Mouse (Mus musculus) lung, postnatal 25 days (tissue): ENCODE measurements at regions not wholly inside any gene's neighbourhood (a gene's known extent, or its start where the extent isn't known, plus 50 kb on each side); places are given as distances from the start of the nearest gene placed in this dataset.
"Not testable (repeated sequence)": the region's sequence is repeated elsewhere in the genome, so short reads cannot be mapped to it uniquely, and the experiment has no call there.

Experiments
- DNase-seq: peaks from one replicate; pipeline ENCODE4 v3.0.0; 2022; ENCODE audit warnings: low spot score

DNA sequence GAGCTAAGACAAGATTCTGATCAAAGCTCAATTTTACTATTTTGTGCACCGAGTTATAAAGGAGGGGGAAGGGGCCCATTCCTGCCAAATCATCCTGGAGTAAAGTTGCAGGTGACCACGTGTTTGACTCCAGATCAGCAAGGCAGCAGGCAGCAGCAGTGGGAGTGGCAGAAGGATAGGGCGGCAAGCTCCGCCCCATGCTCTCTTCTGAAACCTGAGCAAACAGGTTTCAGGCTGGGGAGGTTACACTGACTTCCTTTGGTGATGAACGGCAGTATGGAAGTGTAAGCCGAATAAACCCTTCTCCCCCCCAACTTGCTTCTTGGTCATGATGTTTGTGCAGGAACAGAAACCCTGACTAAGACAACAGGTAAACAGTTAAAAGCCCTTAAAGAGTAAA, 479.0 kb downstream of the Inhba start:
- not testable (repeated sequence) for DNase-seq

- DNase-seq, result no peak
These were observed 486.4 kb downstream of the Inhba start for GRCm38 (mm10) chr13:16498052-16498451.

GRCm38 (mm10) chr13:16512876-16513275, 501.2 kb downstream of the Inhba start:
- DNase-seq, result no peak

- no peak for DNase-seq
These were observed 503.5 kb downstream of the Inhba start for GRCm38 (mm10) chr13:16515195-16515594.

DNA sequence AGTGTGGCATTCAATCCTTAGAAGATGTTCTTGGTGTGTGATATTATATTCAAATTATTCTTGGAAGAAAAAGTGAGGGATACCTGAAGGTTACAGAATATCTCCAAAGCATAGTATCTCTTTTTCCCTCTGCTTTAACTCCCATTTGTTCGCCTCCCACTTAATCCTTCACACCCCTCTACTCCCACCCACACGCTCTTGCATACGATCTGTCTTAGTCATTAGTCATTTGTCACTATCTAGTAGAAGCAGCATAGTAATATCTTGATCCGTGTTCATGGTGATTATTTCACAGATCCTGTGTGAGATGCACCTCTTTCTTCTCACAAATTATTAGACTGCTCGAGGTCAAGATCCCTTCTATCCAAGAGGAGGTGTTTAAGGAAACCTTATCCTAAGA, 517.4 kb downstream of the Inhba start:
- DNase-seq, result no peak

- no peak for DNase-seq
These were observed 532.1 kb downstream of the Inhba start for GRCm38 (mm10) chr13:16543771-16544170.

DNA sequence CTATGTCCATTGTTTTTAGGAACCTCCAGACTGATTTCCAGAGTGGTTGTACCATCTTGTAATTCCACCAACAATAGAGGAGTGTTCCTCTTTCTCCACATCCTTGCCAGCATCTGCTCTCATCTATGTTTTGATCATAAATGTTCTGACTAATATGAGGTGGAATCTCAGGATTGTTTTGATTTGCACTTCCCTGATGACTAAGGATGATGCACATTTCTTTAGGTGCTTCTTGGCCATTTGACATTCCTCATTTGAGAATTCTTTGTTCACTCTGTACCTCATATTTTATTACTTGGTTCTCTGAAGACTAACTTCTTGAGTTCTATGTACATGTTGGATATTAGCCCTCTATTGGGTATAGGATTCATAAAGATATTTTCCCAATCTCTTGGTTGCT, 538.4 kb downstream of the Inhba start:
- no peak for DNase-seq

GRCm38 (mm10) chr13:16564988-16565387, 553.3 kb downstream of the Inhba start:
- DNase-seq, result no peak

DNA sequence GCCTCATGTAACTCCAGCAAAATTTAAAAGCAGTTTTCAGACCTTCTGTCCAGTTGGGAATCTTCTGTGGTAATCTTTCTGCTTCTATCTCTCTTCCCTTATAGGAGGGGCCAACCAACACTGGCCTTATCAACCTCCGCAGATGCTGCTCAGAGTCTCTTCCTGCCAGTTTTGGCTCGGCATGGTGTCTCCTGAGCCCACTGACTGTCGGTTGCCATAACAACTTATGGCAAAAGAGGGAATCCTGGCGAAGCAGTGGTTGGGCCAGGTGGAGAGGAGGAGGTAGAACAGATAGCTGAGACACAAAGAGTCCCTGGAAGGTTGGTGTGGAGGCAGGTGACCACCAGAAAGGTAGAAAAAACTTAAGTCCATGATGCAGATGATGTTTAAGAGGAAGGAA, 562.4 kb downstream of the Inhba start:
- DNase-seq, result no peak

DNA sequence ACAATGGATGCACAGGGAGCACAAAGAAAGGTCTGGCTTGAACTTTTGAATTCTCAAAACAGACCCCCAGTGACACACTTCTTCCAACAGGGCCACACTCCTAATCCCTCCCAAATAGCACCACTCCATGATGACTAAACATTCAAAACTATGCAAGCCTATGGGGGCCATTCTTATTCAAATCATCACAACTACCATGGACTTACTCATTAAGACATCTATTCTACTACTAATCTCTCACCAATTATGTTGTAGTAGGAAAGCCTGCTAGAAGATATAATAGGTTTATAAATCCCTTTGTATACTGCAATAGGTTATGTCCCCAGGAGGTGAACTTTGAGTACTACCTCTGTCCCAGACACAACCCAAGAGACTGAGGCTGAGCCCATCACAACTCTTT, 574.6 kb downstream of the Inhba start:
- no peak for DNase-seq

DNA sequence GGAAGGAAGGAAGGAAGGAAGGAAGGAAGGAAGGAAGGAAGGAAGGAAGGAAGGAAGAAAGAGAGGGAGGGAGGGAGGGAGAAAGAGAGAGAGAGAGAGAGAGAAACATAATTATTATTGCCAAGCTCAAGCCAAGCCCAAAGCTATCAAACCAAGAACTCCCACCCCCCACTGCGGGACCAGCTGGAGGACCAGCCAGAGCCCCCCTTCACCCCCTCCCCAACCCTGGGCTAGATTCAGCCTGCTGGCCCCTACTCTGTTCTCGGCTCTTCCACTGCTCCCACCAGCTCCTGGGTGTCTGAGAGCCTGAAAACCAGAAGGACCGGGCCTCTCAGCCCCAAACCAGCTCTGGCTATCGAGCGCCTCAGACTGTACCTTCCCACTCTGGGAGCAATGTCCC, 608.1 kb downstream of the Inhba start:
- DNase-seq, result no peak

GRCm38 (mm10) chr13:16626584-16626983, 614.9 kb downstream of the Inhba start:
- no peak for DNase-seq

DNA sequence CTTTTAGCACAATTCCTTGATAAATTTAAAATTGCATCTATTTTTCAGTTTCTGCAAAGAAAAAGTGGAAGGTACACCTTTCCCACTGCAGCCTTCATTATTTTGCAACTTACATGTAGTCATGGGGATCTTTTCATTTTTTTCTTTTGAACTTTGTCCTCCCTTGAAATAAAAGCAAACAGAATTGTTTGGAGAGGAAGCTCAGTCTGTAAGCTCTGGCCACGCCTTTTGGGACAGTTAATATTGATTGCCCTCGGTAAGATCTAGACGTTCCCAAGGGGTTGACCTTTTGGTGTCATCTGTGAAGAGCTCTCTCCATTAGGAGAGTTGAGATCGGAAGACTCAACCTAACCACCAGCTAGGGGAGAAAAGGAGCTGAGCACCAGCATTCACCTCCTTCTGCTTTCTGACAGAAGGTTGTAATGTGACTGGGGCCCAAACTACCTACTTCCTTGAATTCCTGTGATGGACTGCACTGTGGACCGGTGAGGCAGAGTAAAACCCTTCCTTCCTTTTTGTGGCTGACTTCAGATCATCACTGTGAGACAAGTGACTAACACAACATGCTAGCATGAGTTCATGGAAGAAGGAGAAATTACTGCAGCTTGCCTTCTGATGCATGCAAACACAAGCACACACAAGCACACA, 621.9 kb downstream of the Inhba start:
- DNase-seq, result no peak

DNA sequence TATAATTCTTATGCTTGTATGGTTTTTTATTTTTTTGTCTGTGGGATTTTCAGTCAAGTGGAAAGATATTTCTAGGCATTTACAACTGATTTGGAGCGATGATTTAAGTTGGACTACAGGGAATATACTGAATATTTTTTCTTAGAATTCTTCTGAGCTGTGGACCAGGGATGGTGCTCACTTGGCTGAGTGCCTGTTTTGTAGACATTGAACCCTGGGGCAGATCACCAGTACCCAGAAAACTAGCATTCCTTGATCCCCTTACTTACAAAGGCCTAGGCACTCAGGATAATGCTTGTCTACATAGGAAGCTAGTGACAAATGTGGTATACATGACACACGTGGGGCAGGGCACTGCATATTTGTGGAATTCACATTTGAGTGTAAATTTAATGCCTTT, 624.6 kb downstream of the Inhba start:
- no peak for DNase-seq

GRCm38 (mm10) chr13:16641611-16642449, 630.2 kb downstream of the Inhba start:
- no peak for DNase-seq

DNA sequence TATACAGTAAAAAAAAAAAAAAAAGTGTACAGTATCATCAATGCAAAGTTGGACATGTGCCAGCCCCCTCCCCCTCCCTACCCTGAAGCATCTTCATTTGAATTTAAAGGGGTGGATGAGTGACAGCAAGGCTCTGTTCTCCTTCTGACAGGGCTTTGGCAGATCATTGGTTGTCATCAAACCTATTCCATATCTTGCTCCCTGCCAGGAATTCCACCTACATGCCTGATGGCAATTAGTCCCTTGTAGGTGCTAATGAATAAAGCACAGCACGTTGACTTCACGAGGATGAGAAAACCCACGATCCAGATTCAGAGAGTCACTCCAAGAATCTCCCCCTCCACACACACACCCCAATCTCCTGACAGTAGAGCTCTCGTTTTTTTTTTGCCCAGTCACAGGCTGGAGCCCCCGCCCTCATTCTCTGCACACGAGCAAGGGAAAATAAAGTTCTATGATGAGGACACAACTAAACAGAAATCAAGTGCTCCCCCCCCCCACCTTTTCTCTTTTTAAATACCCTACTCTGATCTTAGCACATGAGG, 630.9 kb downstream of the Inhba start:
- no peak for DNase-seq

- DNase-seq, result no peak
These were observed 633.7 kb downstream of the Inhba start for GRCm38 (mm10) chr13:16645311-16645710.

- no peak for DNase-seq
These were observed 634.4 kb downstream of the Inhba start for GRCm38 (mm10) chr13:16646056-16646455.

- DNase-seq, result no peak
These were observed 635.0 kb downstream of the Inhba start for GRCm38 (mm10) chr13:16646649-16647048.

- DNase-seq, result no peak
These were observed 644.5 kb downstream of the Inhba start for GRCm38 (mm10) chr13:16656110-16656509.

DNA sequence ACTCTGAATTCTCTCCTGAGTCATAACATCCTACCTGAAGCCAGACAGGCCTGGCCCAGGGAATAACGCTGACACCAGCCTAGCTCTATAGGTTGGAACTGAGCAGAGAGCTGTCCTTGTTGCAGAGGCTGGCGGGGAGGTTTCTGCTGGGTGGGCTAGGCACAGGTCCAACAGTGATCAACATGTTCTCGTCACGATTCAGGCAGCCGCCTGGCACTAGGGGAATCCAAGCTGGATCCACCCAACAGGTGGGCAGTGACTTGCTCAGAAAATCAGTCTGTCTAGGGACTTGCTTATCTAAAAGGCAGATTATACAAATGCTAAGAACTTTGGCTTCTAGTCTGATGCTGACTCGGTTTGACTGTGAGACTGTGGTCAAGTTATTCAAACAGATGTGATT, 648.2 kb downstream of the Inhba start:
- DNase-seq, result no peak

DNA sequence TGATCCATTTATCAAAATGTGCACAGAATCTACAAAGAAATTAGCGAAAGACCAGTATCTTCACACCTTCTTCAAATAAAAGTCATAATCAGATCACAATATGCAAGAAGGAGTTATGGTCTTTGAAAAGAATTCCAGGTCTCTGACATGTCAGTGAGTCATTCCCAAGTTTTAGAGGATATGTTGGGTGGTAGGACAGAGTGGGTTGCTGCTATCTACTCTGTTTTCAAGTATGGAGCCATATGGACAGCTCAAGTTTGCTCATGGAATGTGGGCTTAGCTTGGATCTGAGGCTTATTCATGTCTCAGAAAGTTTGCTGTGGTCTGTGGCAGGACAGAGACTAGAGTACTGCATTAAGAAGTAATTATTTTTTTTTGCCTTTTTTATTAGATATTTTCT, 657.0 kb downstream of the Inhba start:
- DNase-seq, result no peak

DNA sequence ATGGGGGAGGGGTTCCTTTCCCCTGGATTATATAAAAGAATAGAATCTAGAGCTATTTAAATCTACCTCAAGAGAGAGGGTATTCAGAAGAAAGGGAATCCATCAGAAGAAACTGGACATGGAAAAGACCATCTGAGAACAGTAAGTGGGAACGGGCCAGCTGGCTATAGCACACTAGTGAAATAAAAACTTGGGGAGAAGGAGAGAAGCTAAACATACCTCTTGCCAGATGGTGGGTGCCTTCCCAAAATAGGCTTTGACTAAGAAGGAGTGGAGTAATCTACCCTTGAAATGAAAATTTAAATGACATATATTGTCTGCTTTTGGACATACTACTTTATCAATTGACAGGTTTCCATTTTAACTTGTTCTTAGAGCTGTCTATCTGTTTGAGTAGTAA, 657.6 kb downstream of the Inhba start:
- no peak for DNase-seq
